Mouse (Mus musculus) heart, embryonic 11.5 days (tissue): ENCODE measurements around the gene Ophn1. TPM values are rescaled to one million over a fixed set of nuclear protein-coding genes. Genes with fewer than 3 reads are reported as not detected.

Experiments used
- ATAC-seq: fragments of 200-750 bp; cut with Nextera tagmentation; replicated peaks from 2 replicates; pipeline ENCODE4 v1.8.0; 2017; ENCODE audit warnings: moderate library complexity; ENCODE audit not compliant: insufficient number of reproducible peaks, low FRiP score, low TSS enrichment
- H3K27ac ChIP-seq: fragments of 300-500 bp; sonication (generic); 2 replicates; pipeline ENCODE4 v1.5.1; 2014; ENCODE audit warnings: mild to moderate bottlenecking, low read depth, low read length
- H3K27me3 ChIP-seq: fragments of 300-500 bp; sonication (generic); 2 replicates; pipeline ENCODE4 v1.6.1; 2014; ENCODE audit warnings: mild to moderate bottlenecking, low read length, mixed read lengths; ENCODE audit not compliant: control insufficient read depth, insufficient read depth
- H3K36me3 ChIP-seq: fragments of 300-500 bp; sonication (generic); 2 replicates; pipeline ENCODE4 v1.6.1; 2014; ENCODE audit warnings: mild to moderate bottlenecking, low read length, moderate library complexity, mixed read lengths; ENCODE audit not compliant: control insufficient read depth, insufficient read depth
- H3K4me1 ChIP-seq: fragments of 300-500 bp; sonication (generic); 2 replicates; pipeline ENCODE4 v1.6.1; 2014; ENCODE audit warnings: low read length; ENCODE audit not compliant: control insufficient read depth, insufficient read depth
- H3K4me2 ChIP-seq: fragments of 300-500 bp; sonication (generic); 2 replicates; pipeline ENCODE4 v1.6.1; 2014; ENCODE audit warnings: mild to moderate bottlenecking, moderate library complexity
- H3K4me3 ChIP-seq: fragments of 300-500 bp; sonication (generic); 2 replicates; pipeline ENCODE4 v1.5.1; 2014; ENCODE audit warnings: low read depth, low read length
- H3K9ac ChIP-seq: fragments of 300-500 bp; sonication (generic); 2 replicates; pipeline ENCODE4 v1.6.1; 2014; ENCODE audit warnings: mild to moderate bottlenecking, low read depth, low read length, moderate library complexity
- H3K9me3 ChIP-seq: fragments of 300-500 bp; sonication (generic); replicated peaks from 2 replicates; pipeline ENCODE4 v1.6.1; 2016; ENCODE audit warnings: low read length; ENCODE audit not compliant: control insufficient read depth
- WGBS: fragments of 180-500 bp; shearing (Covaris S2); extraction: QIAGEN DNeasy Blood & Tissue Kit; methylation state at CpG from one replicate; pipeline ENCODE4 v1.1.7; 2014; ENCODE audit not compliant: insufficient replicate concordance; 5-methylcytosine and 5-hydroxymethylcytosine counted together
- polyA plus RNA-seq: library from polyadenylated mRNA; unstranded; fragments of >200 nt; fragmentation: Nextera tagmentation; extraction: Ambion mirVana; gene quantifications from 2 replicates; pipeline ENCODE4 v1.2.1, GENCODE M21; 2014

The Ophn1 gene
- polyA plus RNA-seq, 1 experiment from 2014 or later = 11.4 TPM

DNA sequence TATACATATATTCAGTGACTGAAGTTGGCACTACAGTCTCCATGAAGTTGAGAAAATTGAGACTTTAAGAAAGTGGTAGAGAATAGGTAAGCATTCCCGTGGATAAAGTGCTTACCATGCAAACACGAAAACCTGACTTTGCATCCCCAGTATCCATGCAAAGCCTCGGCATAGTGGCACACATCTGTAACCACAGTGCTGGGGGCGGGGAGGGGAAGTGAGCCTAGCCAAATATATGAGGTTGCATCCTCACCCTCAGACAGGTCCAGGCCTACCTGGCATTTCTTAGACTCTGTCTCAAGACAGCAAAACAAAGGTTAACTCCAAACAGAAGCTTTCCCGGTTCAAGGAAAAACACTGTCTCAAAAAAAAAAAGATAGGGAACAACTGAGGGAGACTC, 21.7 kb downstream of the Ophn1 start:
- Histone ChIP-seq H3K4me1 (no peaks in the 10 kb centered on the region), H3K4me2 (no peak overlapping the region), H3K27me3 (no peaks in the 10 kb centered on the region), H3K4me3 (no peak overlapping the region), H3K27ac (no peak overlapping the region), H3K36me3 (no peaks in the 10 kb centered on the region), H3K9ac (no peak overlapping the region), H3K9me3 (no peaks in the 10 kb centered on the region)
- 66% methylated on average over 5 of the region's 5 CpGs for WGBS
- ATAC-seq = no peak

DNA sequence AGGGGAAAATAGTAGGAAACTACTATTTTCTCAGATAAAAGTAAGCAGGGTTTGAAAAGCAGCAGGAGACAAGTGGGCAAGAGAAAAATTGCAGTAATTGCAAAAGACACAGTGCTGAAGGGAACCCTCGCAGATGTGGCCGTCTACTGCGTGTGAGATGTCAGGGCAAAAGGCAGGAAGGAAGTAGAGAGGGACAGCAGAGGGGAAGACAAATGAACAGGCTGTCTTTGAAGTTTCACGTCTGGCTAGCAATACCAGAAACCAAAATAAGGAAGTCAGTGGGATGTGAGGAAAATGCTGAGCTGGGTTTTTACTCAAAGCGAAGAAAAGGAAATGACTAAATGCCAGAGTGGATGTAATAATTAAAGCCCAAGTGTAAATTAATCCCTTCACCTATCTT, 30.7 kb downstream of the Ophn1 start:
- Histone ChIP-seq H3K36me3 (no peaks in the 10 kb centered on the region), H3K27ac (no peak overlapping the region), H3K9ac (no peak overlapping the region), H3K4me1 (no peaks in the 10 kb centered on the region), H3K27me3 (no peaks in the 10 kb centered on the region), H3K4me3 (no peak overlapping the region), H3K4me2 (no peak overlapping the region), H3K9me3 (no peaks in the 10 kb centered on the region)
- no peak for ATAC-seq
- 58% methylated on average over 5 of the region's 5 CpGs for WGBS

DNA sequence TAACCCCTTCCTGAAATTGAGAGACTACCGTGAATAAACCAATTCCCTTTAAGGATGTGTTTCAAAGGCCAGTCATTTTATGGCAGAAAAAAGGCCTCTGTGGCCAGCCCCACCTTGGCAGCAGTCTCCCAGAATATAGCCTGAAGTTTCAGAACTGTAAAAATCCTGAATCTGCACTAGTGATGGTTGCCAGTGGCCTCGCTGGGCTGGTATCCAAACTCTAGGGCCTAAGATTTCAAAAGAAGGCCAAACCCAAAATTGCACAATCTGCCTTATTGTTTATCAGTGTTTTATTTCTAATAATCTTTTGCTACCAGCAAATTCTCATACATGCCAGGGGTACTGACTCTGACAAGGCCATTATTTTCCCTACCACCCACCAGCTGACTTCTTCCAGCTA, 34.8 kb downstream of the Ophn1 start:
- Histone ChIP-seq H3K9ac (no peak overlapping the region), H3K4me1 (no peaks in the 10 kb centered on the region), H3K27me3 (no peaks in the 10 kb centered on the region), H3K4me3 (no peak overlapping the region), H3K9me3 (no peaks in the 10 kb centered on the region), H3K27ac (no peak overlapping the region), H3K4me2 (no peak overlapping the region), H3K36me3 (no peaks in the 10 kb centered on the region)
- WGBS = 86% methylated on average over 2 of the region's 2 CpGs
- ATAC-seq = no peak

DNA sequence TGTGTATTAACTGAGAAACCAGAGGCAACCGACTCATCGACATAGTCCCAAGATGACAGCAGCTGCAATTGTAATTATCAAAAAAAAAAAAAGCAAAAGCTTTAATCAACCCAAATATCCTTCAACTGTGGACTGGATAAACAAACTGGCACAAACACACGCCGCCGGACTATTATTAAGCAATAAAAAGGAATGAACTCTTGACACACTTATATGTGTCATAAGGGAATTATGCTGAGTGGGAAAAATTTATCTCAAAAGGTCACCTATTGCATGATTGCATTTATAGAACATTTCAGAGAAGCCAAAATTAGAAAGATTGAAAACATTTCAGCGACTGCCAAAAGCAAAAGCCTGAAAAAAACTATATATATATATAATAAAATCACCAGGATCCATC, 40.0 kb downstream of the Ophn1 start:
- no peak for ATAC-seq
- Histone ChIP-seq H3K4me3 (no peak overlapping the region), H3K36me3 (no peaks in the 10 kb centered on the region), H3K4me1 (no peaks in the 10 kb centered on the region), H3K27me3 (no peaks in the 10 kb centered on the region), H3K27ac (no peak overlapping the region), H3K4me2 (no peak overlapping the region), H3K9ac (no peak overlapping the region), H3K9me3 (no peaks in the 10 kb centered on the region)
- WGBS = 87% methylated on average over 6 of the region's 6 CpGs

DNA sequence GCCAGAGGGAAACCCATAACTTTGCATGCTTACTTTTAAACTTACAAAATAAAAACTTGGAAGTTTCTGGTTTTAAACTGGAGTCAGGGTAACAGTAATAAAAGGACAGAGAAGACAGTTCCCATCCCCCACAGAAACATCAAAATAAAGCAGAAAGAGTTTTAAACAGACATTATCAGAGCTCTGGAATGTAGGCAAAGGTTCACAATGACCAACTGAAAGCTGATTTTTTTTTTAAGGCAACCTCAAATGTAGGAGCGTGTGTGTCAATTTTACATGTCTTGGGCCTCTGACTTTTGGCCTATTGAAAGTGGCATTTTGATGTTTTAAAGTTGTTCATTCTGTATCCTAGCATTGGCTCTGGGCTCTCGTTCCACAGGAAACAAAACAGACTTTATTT, 49.2 kb downstream of the Ophn1 start:
- ATAC-seq = no peak
- no peaks in the 10 kb centered on the region for H3K4me1 ChIP-seq
- H3K27ac ChIP-seq = no peak overlapping the region
- H3K9ac ChIP-seq = no peak overlapping the region
- H3K27me3 ChIP-seq = no peaks in the 10 kb centered on the region
- no peaks in the 10 kb centered on the region for H3K9me3 ChIP-seq
- no peak overlapping the region for H3K4me3 ChIP-seq
- no peaks in the 10 kb centered on the region for H3K36me3 ChIP-seq
- H3K4me2 ChIP-seq = no peak overlapping the region
- 55% methylated on average over 2 of the region's 2 CpGs for WGBS

DNA sequence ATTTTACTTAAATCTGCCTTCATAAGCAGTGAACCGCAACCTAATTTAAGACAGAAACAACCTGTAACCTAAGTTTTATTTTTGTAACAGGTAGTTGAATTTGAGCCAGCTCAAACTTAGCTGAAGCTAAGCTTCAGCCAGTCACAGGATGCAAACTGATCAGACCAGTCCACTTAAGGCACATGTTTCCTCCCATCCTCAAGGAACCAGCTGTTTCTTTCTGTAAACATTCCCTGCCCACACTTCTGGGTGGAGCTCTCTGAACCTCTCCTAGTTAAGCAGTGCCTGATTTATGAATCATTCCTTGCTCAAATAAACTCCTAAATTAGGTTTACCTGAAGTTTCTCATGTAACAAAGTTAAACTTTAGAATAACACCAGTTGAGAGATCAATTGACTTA, 54.8 kb downstream of the Ophn1 start:
- Histone ChIP-seq H3K4me2 (no peak overlapping the region), H3K36me3 (no peaks in the 10 kb centered on the region), H3K9ac (no peak overlapping the region), H3K27ac (no peak overlapping the region), H3K27me3 (no peaks in the 10 kb centered on the region), H3K4me3 (no peak overlapping the region), H3K9me3 (no peaks in the 10 kb centered on the region), H3K4me1 (no peaks in the 10 kb centered on the region)
- 81% methylated on average over 1 of the region's 1 CpGs for WGBS
- ATAC-seq = no peak

DNA sequence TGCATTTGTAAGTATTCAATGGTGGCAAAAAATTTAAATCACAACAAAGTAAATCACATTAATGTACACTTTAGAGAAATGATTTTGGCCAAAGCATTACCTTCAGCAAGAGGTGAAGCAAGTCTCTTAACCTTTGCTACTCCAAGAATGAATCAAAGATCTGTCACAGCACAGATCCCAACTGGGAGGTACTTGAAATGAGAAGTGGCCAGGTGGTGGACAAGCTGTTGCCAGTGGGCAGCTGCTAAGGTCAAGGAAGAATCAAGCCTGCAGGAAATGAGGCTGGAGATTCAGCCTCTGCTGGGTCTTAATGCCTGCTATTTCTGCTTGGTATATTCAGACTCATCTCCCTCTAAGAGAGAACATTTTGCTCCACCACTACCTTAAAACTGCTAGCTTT, 87.0 kb downstream of the Ophn1 start:
- Histone ChIP-seq H3K9me3 (no peaks in the 10 kb centered on the region), H3K4me1 (no peaks in the 10 kb centered on the region), H3K4me2 (no peak overlapping the region), H3K27ac (no peak overlapping the region), H3K9ac (no peak overlapping the region), H3K27me3 (no peaks in the 10 kb centered on the region), H3K4me3 (no peak overlapping the region), H3K36me3 (no peaks in the 10 kb centered on the region)
- ATAC-seq = no peak

DNA sequence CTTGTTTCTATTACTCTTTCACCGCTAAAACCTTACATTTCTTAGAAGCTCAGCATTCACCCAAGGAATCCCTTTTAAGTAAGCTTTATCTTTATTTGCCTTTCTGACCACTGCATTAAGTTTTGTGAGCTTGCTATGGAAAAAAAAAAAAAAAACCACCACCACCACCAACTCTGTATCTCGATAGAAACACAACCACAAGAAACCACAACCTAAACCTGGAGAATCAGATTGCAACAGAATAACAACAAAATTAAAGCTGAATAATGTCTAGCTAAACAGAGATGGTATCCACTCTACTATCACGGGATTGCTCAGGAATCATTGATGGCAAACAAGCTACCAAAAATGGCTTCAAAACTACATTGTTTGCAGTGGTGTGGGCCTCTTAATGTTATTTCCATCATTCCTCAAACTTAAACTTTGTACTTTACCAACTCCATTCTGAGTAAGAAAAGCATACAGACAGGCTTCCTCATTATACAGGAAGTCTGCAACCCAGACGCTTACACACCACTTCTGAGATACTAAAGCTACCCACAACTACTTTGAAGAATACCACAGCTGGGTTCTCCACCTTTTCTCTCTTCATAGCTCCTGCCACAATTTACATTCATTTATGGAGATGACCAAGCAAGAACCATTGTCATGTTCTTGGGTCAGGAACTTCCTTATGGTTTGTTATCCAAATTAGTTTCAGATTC, 116.4 kb downstream of the Ophn1 start:
- Histone ChIP-seq H3K36me3 (no peaks in the 10 kb centered on the region), H3K4me3 (no peak overlapping the region), H3K4me2 (no peak overlapping the region), H3K27me3 (no peaks in the 10 kb centered on the region), H3K9ac (no peak overlapping the region), H3K9me3 (no peaks in the 10 kb centered on the region), H3K27ac (no peak overlapping the region), H3K4me1 (no peaks in the 10 kb centered on the region)
- WGBS = 63% methylated on average over 4 of the region's 4 CpGs
- ATAC-seq = no peak

DNA sequence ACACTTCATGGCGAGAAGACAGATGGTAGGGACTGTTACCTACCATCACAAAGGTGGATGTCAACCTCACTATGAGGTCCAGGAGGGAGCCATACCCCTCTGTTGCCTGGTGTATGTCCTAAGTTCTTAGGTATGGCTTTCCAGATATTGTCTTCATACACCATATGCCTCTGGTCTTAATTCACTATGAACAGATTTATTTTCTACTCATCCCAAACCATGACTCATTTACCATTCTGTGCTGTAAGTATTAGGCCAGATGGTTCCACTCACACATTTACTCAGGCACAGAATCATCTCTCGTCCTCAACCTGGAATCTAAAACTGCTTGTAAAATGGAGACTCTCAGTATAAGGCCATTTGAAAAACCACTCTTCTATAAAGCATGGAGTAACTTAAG, 135.7 kb downstream of the Ophn1 start:
- Histone ChIP-seq H3K27ac (no peak overlapping the region), H3K4me1 (no peaks in the 10 kb centered on the region), H3K9ac (no peak overlapping the region), H3K36me3 (no peaks in the 10 kb centered on the region), H3K4me3 (no peak overlapping the region), H3K27me3 (no peaks in the 10 kb centered on the region), H3K9me3 (no peaks in the 10 kb centered on the region), H3K4me2 (no peak overlapping the region)
- ATAC-seq = no peak
- WGBS = 66% methylated on average over 2 of the region's 2 CpGs
